Mouse (Mus musculus) c-Kit-negative CD71-positive TER-119-positive erythroid progenitor cells, embryonic 14.5 days (primary cell): Measurements from ENCODE around the gene Scgb3a1.

Experiments
- DNase-seq: peaks from one replicate; pipeline ENCODE4 v3.0.0-alpha.2; 2013; ENCODE audit warnings: low read depth, low spot score

The Scgb3a1 gene

DNA sequence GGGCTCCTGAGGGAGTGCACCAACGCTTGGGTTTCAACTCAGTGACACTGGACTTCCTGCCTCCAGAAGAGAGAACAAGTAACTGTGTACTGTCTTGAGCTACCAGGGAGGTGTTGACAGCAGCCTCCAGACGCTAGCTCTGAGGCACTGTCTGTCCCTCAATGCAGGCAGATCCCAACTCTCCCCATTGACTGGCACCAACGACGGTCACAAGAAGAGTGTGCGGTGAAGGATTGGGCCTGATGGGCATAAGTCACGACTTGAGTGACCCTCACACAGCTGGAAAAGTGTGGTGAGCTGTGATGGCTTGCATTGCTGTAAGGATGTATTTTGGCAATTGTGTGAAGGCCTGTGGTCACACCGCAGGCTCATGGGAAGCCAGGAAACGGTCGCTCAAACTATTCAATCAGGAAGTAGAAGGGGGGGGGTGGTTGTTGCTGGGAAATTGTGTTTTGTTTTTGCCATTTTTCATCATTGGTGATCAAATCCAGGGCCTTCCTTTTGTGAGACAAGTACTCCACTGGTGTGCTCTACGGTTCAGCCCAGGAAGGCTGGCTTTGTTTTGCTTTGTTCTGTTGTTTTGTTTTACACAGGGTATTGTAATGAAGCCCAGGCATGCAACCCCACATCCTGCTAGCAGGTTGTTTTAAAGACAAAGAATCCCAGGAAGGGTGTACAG is 4.5 kb upstream of the Scgb3a1 start:
- DNase-seq, result no peak

DNA sequence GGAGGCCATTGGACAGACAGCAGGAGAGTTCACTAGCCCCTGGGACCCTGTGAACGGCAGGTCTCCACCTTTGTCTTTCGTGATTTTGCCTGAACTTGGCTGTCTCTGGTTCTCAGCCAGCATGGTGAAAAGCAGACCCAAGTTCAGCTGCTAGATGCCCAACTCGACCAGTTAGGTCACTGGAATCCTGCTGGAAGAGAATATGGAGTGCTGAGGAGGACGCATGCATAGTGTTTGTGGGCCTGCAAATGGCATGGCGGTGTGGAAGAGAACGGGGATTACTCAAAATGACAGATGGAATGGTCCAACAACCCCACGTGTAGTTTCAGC is 4.0 kb upstream of the Scgb3a1 start:
- no peak for DNase-seq

DNA sequence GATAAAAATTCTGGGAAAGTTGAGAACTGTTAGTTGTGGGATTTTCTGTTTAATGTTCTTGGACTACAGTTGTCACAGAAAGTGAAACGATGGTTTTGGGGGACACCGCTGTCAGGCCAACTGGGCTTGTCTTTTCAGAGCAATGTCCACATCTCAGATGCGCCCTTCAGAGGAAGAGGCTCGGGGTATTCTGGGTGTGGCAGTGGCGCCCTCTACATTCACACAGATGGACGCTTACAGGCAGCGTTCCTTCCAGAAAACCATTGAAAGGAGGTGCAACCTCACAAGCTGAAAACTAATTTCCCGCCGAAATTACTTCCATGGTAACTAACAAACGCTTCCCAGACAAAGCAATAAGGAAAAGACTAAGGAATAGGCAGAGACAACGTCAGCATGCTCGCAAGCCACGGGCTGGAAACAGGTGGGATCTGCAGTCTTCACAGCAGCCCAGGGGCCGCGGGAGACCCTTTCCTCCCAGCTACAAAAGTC is 1.1 kb upstream of the Scgb3a1 start:
- no peak for DNase-seq

DNA sequence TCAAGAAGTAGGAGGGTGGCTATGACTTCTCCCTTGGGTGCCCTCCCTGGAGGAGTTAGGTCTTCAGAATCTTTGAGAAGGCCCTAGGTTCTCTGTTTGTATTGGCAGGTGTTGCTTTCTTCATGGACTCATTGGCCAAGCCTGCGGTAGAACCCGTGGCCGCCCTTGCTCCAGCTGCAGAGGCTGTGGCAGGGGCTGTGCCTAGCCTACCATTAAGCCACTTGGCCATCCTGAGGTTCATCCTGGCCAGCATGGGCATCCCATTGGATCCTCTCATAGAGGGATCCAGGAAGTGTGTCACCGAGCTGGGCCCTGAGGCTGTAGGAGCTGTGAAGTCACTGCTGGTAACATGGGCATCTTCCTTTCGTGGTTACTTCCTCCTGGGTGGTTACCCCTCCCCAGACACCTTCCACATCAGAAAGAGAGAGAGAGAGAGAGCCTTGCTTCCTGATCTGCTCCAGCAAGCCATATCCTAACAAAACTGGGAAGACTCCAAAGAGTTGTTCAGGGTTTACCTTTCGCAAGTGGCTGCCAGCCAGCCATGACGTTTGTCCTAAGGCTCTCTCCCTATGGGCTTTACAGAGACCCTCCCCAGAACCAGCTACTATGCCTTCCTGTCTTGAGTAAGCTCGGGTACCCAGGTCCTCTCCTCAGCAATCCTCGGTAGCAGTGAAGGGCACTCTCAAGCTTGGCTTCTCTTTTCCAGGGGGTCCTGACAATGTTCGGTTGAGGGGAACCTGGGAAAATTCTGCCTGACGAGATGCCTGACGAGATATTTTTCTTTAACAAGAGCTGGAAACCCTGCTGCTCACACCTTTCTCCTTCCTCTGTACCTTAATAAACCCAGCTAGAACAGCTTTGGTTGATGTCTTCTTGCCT is 1.1 kb downstream of the Scgb3a1 start:
- DNase-seq, result no peak

DNA sequence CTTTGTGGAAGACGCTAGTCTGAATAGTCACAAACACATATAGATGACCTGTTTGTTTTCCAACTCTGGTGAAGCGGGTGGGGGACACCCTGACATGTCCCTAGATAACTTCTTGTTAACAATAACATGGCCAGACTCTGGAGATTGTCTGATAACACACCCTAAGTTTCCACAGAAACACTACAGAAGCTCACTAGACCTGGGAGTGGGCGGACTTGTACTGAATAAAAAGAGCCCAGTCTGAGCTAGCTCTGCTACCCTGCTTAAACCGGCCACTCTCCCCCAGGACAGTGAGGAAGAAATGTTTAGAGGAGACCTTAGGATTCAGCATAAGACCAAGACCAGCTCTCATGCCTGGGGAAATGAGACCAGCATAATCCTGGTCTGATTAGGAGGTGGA is 2.1 kb downstream of the Scgb3a1 start:
- no peak for DNase-seq

DNA sequence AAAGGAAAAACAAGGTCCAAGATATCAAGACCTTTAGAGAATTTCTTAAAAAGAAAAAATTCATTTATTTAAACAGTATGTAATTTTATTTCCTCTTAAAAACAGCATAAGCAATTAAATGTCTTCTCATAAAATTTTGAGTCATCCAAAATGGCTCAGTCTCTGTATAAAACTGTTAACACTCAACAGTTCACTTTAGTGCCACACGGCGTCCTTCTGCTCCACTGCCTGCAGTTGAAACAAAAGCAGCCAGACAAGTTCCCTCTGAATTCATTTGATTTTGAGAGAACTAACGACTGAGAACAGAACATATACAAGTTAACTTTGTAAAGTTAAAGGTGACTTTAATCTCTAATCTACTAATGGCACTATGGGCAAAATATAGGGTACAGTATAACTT is 10.0 kb downstream of the Scgb3a1 start:
- DNase-seq, result no peak

DNA sequence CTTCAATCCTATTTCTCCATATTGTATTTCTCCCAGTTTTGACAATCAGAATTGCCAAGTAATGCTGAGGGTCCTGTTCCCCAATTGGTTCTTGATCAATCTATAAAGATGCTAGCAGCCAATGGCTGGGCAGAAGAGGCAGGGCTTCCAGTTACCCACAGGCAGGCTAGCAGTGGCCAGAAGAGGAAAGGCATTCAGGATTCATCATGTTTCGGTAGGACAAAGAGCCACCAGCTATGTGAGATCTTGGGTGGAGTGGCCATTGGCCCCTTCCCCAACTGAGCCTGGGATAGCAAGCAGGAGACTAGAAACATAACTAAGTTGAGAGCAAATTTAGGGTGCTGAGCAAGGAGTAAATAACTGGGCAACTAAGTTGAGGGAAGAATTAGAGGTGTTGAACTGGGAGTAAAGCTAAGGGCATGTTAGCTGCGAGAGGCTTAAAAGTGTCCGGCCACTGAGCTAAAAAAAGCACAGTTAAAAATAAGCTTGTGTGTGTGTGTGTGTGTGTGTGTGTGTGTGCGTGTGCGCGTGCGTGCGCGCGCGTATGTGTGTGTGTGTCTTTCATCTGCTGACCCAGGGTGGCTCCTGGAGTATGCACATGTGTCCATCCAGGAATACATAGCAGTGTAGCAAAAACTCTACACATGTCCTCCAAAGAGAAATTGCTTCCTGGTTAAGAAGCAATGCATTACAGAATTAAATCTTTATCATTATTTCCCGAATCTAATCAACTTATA is 21.0 kb downstream of the Scgb3a1 start:
- DNase-seq, result no peak

DNA sequence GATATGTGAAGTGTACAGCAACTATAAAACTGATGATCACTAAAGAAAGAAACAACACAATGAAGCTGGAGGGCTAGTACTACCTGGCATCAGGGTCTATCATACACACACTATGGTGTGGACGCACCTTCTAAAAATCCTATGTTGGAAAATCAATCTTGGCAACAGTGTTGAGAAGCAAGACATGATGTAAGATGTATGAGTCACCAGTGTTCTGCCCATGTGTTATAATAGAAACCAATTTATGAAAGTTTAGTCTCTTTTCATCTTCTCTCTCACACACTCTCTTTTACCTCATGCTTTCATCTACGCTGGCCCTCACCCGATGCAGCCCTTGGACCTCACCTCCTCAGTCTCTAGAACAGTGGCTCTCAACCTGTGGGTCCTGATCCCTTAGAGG is 31.6 kb downstream of the Scgb3a1 start:
- no peak for DNase-seq

DNA sequence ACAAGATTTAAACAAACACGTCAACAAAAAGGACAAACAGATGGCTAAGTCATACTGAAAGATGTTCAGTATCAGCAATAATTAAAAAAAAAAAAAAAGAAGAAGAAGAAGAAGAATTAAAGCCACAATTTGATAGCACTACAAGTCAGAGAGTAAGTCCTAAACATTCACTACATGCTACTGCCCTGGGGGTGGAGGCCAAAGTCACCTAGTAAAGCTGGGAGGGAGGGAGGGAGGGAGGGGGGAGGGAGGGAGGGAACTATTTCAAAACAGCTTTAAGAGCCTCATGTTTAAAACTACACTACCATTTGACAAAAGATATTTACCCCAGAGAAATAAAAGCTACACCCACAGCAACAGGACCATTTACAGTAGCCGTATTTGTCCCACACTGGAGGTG is 32.3 kb downstream of the Scgb3a1 start:
- DNase-seq, result no peak

DNA sequence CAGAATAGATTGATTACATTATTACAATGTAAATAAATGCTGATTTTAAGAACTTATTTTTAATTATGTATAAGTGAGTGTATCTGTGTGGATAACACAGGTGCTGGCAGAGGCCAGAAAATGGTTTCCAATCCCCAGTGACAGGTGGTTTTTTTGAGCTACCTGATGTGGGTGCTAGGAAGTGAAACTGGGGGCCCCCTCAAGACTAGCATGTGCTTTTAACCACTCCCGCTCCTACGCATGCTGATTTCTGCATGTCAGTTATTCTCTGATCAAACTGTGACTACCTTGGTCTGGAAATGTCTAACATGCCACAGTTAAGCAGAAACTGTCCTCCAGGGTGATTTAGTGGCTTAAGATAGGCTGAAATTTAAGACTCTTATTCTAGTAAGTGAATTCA is 33.1 kb downstream of the Scgb3a1 start:
- no peak for DNase-seq

DNA sequence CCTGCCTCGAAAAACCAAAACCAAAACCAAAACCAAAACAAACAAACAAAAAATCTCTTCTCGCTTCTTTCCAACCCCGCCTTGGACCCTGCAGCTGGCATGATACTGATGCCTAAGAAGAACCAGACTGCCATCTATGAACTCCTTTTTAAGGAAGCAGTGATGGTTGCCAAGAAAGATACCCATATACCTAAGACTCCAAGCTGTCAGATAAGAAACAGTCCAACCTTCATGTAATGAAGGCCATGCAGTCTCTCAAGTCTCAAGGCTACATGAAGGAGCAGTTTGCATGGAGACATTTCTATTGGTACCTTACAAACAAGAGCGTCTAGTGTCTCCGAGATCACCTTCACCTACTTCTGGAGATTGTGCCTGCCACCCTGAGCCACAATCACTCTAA is 34.4 kb downstream of the Scgb3a1 start:
- no peak for DNase-seq

DNA sequence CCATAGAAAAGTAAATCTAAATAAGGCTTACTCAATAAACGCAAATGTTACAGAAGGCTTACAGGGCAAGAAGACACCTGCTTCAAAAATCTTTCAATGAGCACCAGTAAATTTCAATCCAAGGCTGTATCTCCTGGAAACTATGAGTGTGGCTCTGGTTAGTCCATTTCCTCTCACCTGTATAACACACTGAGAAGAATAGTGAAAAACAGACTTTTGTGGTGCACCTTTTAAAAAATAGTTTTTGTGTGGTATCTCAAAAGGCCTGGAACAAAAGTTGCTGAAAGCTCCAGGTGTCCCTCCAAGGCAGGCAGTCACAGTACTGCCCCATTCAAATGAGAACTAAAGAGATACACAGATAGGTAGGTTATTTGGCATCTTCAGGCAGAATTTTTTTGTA is 35.7 kb downstream of the Scgb3a1 start:
- DNase-seq, result no peak

DNA sequence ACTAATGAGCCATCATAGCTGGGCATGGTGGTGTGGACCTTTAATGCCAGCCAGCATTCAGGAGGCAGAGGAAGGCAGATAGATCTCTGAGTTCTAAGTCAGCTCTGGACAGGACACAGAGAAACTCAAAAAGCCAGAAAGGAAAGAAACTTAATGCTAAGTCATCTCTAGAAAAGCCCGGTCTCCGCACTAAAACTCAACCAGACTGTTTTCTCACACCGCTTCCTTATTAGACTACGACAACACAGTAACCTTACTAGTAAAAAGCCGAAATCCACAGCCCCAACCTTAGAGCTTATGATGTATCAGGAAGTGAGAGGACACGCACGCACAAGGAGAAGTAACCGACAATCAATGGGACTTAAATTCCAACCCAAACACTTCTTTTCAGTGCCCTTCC is 38.6 kb downstream of the Scgb3a1 start:
- DNase-seq, result no peak

DNA sequence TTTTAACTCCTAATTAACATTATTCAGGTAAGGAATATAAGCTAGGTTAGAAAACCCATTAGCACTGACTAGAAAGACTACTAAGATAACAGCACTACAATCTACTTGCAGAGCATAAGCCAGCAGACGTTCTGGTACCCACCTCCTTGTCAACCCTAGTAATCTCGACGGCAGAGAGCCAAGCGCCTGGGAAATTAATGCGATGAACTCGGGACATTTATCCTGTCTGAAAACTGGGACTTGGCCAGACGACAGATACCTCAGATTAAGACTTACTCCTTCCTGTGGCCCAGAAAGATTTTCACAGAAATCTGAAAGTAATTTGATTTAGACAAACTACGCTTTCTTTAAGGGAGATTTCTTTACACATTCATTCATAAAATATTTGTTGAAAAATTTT is 41.4 kb downstream of the Scgb3a1 start:
- no peak for DNase-seq

DNA sequence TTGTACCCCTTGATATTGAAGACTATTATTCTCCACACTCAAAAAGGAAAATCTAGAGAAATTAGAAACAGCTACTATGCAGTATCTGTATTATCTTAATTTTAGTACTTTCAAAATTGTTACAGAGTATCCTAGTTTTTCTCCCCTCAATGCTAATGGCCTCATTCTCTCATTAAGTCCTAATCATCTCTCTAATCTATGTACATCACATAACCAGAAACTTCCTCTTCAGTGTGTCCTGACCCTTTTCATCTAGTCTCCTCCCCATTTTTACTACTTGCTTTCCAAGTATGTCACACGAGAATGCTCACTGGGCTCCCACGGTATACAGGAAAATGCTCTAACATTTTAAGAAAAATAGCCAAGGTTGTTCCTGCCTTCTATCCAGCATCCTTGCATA is 44.4 kb downstream of the Scgb3a1 start:
- no peak for DNase-seq

DNA sequence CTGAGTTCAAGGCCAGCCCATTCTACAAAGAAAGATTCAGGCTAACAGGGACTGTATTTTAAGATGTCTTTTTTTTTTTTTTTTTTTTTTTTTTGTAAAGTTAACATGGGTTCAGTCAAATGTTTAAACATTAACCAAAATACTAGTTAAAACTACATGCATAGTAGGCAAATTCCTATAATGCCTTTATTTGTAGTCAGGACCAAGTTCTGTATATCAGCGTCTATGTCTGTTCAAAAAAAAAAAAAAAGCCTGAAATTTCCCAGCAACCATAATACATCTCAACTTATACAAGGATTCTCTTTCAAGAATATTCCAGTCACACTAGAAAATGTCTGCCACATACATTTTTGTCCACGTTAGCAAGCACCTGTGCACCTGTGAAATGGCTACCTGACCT is 47.3 kb downstream of the Scgb3a1 start:
- DNase-seq, result no peak

DNA sequence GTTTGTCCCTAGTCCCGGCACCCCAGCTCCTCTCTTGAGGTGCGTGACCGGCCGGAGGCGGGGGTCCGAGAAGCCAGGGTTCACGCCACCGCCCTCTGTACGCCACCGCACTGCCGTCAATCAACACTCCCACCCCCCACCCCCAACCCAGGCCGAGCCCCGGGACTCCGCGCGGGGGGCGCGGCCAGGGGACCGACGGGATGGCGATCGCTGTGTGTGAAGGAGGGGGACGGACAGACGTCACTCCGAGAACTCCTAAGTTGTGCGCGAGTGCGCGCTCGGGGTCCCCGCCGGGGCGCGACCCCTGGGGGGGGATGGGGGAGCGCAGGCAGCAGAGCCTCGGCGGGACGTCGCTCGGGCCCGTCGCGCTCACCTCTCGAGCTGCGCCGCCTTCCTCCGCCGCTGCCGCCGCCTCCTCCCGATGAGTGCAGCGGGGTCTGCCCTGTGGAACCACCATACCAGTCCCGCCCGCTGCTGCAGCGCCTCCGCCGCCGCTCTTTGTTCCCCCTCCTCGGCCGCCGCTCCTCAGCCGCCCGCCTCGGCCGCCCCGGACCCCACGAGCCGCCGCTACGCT is 48.7 kb downstream of the Scgb3a1 start:
- no peak for DNase-seq

DNA sequence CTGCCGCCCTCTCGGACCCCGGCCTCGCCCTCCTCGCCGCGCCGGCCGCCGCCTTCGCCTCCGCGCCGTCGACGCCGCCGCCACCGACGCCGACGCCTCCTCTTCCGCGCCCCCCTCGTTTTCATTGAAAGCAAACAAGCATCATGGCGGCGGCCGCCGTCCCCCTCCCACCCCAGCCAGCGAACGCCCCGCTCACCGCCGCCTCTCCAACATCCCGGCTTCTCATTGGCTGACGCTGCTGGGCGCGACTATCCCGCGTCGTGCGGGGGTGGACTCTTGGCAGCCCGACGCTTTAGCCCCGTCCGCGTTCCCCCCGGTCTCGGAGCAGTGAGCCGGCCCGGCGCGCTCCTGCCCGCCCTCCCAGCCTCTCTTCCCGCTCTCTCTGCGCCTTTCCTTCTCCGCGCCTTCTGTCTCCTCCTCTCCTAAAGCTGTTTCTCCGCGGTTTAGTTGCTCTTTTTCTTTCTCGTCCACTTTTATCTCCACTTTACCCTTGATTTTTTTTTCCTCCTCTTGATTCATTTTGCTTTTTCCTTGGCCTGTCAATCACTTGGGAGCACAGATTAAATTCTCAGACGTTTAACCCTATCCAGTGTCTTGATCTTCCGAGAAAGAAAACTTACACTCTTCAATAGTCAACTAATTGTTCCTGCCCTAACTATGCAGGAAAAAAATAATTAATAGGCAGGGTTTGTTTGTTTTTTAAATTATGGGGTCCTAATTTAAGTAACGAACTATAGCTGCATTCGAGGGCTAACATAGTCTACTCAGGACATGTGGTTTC is 49.3 kb downstream of the Scgb3a1 start, which contains the start of gene Cnot6:
Gene Cnot6, minus strand, starts transcription at position 169 of the 781 bp plus-strand sequence.
- DNase-seq, result peak; percentile 96

DNA sequence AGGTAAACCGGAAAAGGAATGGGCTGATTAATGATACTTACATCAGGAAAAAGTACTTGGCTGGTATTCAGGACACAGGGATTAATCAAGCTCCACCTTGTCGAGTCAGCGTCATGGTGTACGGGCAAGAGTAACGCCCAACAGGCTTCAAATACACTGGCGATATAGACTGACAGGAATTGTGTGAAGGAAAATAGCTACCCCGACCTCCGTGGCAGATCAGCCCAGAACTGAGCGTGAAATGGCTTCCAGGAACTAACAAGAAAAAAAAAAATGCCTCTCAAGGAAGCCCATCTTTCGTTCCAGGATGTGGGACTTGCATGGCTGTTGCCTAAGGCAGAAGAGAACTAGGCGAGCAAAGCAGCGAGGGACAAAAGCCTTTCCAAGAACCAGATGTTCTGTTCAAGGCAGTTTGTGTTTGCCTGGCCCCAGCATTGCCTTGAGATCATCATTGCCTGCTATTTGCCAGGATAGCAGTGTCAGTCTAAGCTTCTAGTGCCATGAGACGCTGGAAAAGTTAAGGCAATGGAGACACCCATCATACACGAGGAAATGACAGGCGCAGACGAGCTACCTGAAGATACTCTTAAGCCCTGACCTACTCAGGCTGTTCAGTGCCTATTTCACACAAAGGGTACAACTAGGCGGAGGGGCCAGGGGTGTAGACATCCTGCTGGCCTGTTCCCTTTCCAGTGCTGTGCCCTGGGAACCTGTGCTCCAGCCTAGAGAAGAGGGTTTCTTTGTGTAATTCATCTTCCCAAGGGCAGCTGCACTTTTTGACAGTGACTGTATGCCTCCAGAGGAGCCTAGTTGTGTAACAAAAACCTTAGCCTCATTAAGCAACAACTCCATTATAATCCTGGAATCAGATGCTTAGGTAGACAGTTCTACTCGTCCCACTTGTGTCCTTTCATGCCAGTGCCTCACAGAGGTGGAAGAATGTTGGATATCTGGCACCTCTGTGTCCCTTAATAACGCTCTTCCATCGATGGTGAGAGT is 50.2 kb downstream of the Scgb3a1 start:
- peak; percentile 64 for DNase-seq
